Mouse (Mus musculus): ENCODE measurements around the gene Cox5a.

DNA sequence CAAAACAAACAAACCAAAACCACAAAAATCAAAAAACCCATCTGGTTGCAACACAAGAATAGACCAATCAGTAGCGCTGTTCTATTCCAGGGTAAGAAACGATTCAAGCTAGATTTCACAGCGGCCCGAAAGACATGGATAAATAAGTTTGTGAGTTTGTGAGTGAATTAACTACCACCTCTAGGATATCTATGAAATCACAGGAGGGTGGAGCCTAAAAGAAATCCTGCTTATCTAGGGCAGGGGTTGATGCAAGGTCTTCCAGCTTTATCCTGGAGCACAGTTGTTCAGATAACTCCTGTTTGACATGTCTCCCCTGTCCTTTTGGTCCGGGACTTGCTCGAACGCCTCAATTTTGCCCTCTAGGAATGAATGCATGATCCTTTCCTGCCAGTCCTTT, 39.2 kb downstream of the Cox5a start:
- TF ChIP-seq ZNF384 (IDR thresholded peaks at IDR 0.05; ENCODE audit: low read depth, low read length) = no peak
- no peak for TF ChIP-seq HCFC1 (IDR thresholded peaks at IDR 0.05; ENCODE audit: borderline replicate concordance, insufficient read depth, low read length)

Data from ES-E14 (cell line).